Mouse (Mus musculus) spleen, adult 12 weeks (tissue): ENCODE results near the gene 1110004F10Rik.

Experiments used
- DNase-seq: peaks from one replicate; pipeline ENCODE4 v3.0.0; 2022; ENCODE audit warnings: low spot score

1110004F10Rik gene

GRCm38 (mm10) chr7:116145030-116145429 is 105.8 kb downstream of the 1110004F10Rik start:
- DNase-seq, result no peak

- DNase-seq, result no peak
Observed at GRCm38 (mm10) chr7:116147114-116147513, 107.9 kb downstream of the 1110004F10Rik start.

- DNase-seq, result no peak
Observed at GRCm38 (mm10) chr7:116149568-116149967, 110.4 kb downstream of the 1110004F10Rik start.

- no peak for DNase-seq
Observed at GRCm38 (mm10) chr7:116153781-116154368, 114.7 kb downstream of the 1110004F10Rik start.
